Mouse (Mus musculus) brain, adult 2 months (tissue): ENCODE results near the gene Crisp3.
A peak's percentile ranks its signal among the peaks of the same experiment; 100 is the strongest.
"Not testable (repeated sequence)": the region's sequence is repeated elsewhere in the genome, so short reads cannot be mapped to it uniquely, and the experiment has no call there.

Experiments
- DNase-seq: peaks from one replicate; pipeline ENCODE4 v3.0.0; 2011; ENCODE audit warnings: low read depth, low spot score

Gene Crisp3

GRCm38 (mm10) chr17:40242135-40242534 is at the start of gene Crisp3:
Gene Crisp3 (minus strand): TSS chr17:40242288.
- no peak for DNase-seq

- DNase-seq = peak; percentile 1
Measured at GRCm38 (mm10) chr17:40285435-40285834, 43.3 kb upstream of the Crisp3 start.

DNA sequence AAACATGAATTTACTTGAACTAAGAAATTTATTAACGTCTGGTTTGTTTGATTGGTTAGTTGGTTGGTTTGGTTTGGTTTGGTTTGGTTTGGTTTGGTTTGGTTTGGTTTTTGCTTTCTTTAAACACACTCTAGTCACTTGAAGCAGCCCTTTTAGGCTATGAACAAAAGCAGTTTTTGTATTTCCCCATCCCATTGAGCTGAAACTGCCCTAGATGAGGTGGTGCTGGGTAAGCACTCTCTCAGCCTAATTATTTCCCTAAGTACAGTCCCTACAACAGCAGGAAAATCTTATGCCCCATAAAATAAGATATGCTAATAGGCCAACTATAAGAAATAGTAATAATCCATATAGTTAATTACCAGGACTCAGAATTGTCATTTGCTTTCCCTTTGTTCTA is 33.4 kb upstream of the Crisp3 start:
- no peak for DNase-seq

- DNase-seq = peak; percentile 3
Measured at GRCm38 (mm10) chr17:40274906-40275470, 32.9 kb upstream of the Crisp3 start.

GRCm38 (mm10) chr17:40252487-40252886 is 10.4 kb upstream of the Crisp3 start:
- no peak for DNase-seq

DNA sequence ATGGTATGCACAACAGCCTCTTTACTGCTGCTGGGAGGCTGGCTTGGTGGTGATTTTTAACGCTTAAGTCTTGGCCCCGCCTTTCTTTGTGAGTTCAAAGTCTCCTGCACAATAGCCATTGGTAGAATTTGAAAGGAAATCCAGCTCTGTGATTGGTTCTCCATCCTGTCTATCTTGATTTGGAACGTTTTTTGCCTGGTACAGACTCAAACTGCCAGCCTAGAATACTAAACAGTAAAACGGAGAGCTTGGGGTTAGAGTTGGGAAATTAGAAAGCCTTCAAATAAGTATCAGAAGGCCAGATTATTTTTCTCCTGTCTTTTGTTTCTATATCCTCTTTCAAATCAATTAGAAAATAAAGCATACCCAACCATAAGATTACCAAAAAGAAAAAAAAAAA is 33.5 kb downstream of the Crisp3 start, which contains the start of gene Pgk2:
Gene Pgk2, minus strand, starts transcription at position 101 of the 400 bp plus-strand sequence.
- DNase-seq = no peak

DNA sequence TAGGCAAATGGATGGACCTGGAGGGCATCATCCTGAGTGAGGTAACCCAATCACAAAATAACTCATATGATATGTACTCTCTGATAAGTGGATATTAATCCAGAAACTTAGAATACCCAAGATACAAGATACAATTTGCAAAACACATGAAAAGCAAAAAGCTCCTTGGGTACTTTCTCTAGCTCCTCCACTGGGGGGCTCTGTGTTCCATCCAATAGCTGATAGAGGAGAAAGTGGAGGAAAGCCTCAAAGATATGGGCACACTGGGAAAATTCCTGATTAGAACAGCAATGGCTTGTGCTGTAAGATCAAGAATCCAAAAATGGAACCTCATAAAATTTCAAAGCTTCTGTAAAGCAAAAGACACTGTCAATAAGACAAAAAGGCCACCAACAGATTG is 40.3 kb downstream of the Crisp3 start:
- not testable (repeated sequence) for DNase-seq

DNA sequence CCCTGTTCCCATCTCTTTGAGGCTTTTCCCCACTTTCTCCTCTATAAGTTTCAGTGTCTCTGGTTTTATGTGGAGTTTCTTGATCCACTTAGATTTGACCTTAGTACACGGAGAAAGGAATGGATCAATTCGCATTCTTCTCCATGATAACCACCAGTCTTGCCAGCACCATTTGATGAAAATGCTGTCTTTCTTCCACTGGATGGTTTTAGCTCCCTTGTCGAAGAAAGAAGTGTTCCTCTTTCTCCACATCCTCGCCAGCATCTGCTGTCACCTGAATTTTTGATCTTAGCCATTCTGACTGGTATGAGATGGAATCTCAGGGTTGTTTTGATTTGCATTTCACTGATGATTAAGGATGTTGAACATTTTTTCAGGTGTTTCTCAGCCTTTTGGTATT is 51.9 kb downstream of the Crisp3 start:
- DNase-seq = not testable (repeated sequence)
